Mouse (Mus musculus): Measurements from ENCODE around the gene Cacng1.

- TF ChIP-seq POLR2A (IDR thresholded peaks at IDR 0.05; ENCODE audit: control insufficient read depth, low read depth, low read length) (no peak), CTCF (IDR thresholded peaks at IDR 0.05; ENCODE audit: control insufficient read depth, insufficient read depth, insufficient replicate concordance, low read depth, low read length) (no peak)
Measured at GRCm38 (mm10) chr11:107743100-107743499, 26.8 kb upstream of the Cacng1 start.

Measured in testis, adult 2 months (tissue).